Mouse (Mus musculus) kidney, embryonic 15.5 days (tissue): ENCODE data around the gene Zbtb45. TPM values are rescaled to one million over a fixed set of nuclear protein-coding genes. Genes with fewer than 3 reads are reported as not detected.

Source experiments
- ATAC-seq: fragments of 200-750 bp; cut with Nextera tagmentation; replicated peaks from 2 replicates; pipeline ENCODE4 v1.8.0; 2017; ENCODE audit warnings: moderate TSS enrichment; ENCODE audit not compliant: low FRiP score
- H3K27ac ChIP-seq: fragments of 300-500 bp; sonication (generic); 2 replicates; pipeline ENCODE4 v1.5.1; 2015; ENCODE audit warnings: mild to moderate bottlenecking, inconsistent platforms
- H3K27me3 ChIP-seq: fragments of 300-500 bp; sonication (generic); 2 replicates; pipeline ENCODE4 v1.6.1; 2015; ENCODE audit warnings: inconsistent platforms
- H3K36me3 ChIP-seq: fragments of 300-500 bp; sonication (generic); 2 replicates; pipeline ENCODE4 v1.6.1; 2015; ENCODE audit warnings: inconsistent platforms
- H3K4me1 ChIP-seq: fragments of 300-500 bp; sonication (generic); 2 replicates; pipeline ENCODE4 v1.6.1; 2015; ENCODE audit warnings: inconsistent platforms
- H3K4me2 ChIP-seq: fragments of 300-500 bp; sonication (generic); 2 replicates; pipeline ENCODE4 v1.6.1; 2015; ENCODE audit warnings: moderate library complexity, mild to moderate bottlenecking, inconsistent platforms
- H3K4me3 ChIP-seq: fragments of 300-500 bp; sonication (generic); replicated peaks from 2 replicates; pipeline ENCODE4 v1.5.1; 2015; ENCODE audit warnings: mild to moderate bottlenecking, inconsistent platforms
- H3K9ac ChIP-seq: fragments of 300-500 bp; sonication (generic); 2 replicates; pipeline ENCODE4 v1.6.1; 2015; ENCODE audit warnings: mild to moderate bottlenecking, inconsistent platforms
- H3K9me3 ChIP-seq: fragments of 300-500 bp; sonication (generic); replicated peaks from 2 replicates; pipeline ENCODE4 v1.6.1; 2016; ENCODE audit warnings: inconsistent platforms
- WGBS: fragments of 180-500 bp; shearing (Covaris S2); methylation state at CpG from one replicate; pipeline ENCODE4 v1.1.7; 2015; ENCODE audit warnings: mixed read lengths; 5-methylcytosine and 5-hydroxymethylcytosine counted together
- polyA plus RNA-seq: library from polyadenylated mRNA; unstranded; fragments of >200 nt; fragmentation: Nextera tagmentation; extraction: Ambion mirVana; gene quantifications from 2 replicates; pipeline ENCODE4 v1.2.1, GENCODE M21; 2015

Zbtb45 gene
- polyA plus RNA-seq, 1 experiment from 2014 or later = 24.8 TPM

GRCm38 (mm10) chr7:13042511-13042910 is 32.7 kb upstream of the Zbtb45 start:
- 79% methylated on average over 6 of the region's 6 CpGs for WGBS
- no peak overlapping the region for H3K4me2 ChIP-seq
- ATAC-seq = no peak
- H3K9ac ChIP-seq = no peak overlapping the region
- no peak overlapping the region for H3K27ac ChIP-seq
- H3K4me1 ChIP-seq = peaks cover 27% of the 10 kb centered on the region
- H3K4me3 ChIP-seq = no peak overlapping the region
- H3K9me3 ChIP-seq = no peaks in the 10 kb centered on the region
- H3K36me3 ChIP-seq = no peaks in the 10 kb centered on the region
- H3K27me3 ChIP-seq = peaks cover 44% of the 10 kb centered on the region

- 46% methylated on average over 1 of the region's 1 CpGs for WGBS
- Histone ChIP-seq H3K36me3 (peaks cover 3% of the 10 kb centered on the region), H3K4me3 (no peak overlapping the region), H3K27ac (no peak overlapping the region), H3K4me1 (peaks cover 35% of the 10 kb centered on the region), H3K9me3 (no peaks in the 10 kb centered on the region), H3K27me3 (peaks cover 44% of the 10 kb centered on the region), H3K9ac (no peak overlapping the region), H3K4me2 (no peak overlapping the region)
- ATAC-seq = no peak
Measured at GRCm38 (mm10) chr7:13041256-13041655, 31.4 kb upstream of the Zbtb45 start.

GRCm38 (mm10) chr7:13039181-13039580 is 29.3 kb upstream of the Zbtb45 start:
- peaks cover 46% of the 10 kb centered on the region for H3K4me1 ChIP-seq
- peak overlapping the region; percentile 72 for H3K4me2 ChIP-seq
- peak overlapping the region; percentile 99; the same call in 1 of the 2 replicates for H3K9ac ChIP-seq
- H3K27me3 ChIP-seq = peaks cover 28% of the 10 kb centered on the region
- no peak for ATAC-seq
- H3K36me3 ChIP-seq = peaks cover 17% of the 10 kb centered on the region
- H3K27ac ChIP-seq = peak overlapping the region; percentile 100
- peak overlapping the region; percentile 84 for H3K4me3 ChIP-seq
- no peaks in the 10 kb centered on the region for H3K9me3 ChIP-seq
- 74% methylated on average over 1 of the region's 1 CpGs for WGBS

GRCm38 (mm10) chr7:13038621-13039169 is 28.9 kb upstream of the Zbtb45 start:
- peaks cover 17% of the 10 kb centered on the region for H3K36me3 ChIP-seq
- no peak for ATAC-seq
- peaks cover 46% of the 10 kb centered on the region for H3K4me1 ChIP-seq
- H3K4me2 ChIP-seq = peak overlapping the region; percentile 72
- H3K9ac ChIP-seq = peak overlapping the region; percentile 99
- peak overlapping the region; percentile 84 for H3K4me3 ChIP-seq
- no peaks in the 10 kb centered on the region for H3K9me3 ChIP-seq
- 16% methylated on average over 15 of the region's 15 CpGs for WGBS
- peaks cover 23% of the 10 kb centered on the region for H3K27me3 ChIP-seq
- H3K27ac ChIP-seq = peak overlapping the region; percentile 100

GRCm38 (mm10) chr7:13037901-13038555 is 28.2 kb upstream of the Zbtb45 start, which contains the start of gene Ube2m:
Gene Ube2m (minus strand): TSS chr7:13038275.
- Histone ChIP-seq H3K4me3 (peak within 1 kb of the TSS; percentile 84), H3K4me2 (peak within 1 kb of the TSS; percentile 72), H3K9me3 (no peaks in the 10 kb centered on the region), H3K4me1 (peaks cover 47% of the 10 kb centered on the region), H3K9ac (peak within 1 kb of the TSS; percentile 99), H3K27ac (peak within 1 kb of the TSS; percentile 100), H3K27me3 (peaks cover 17% of the 10 kb centered on the region), H3K36me3 (peaks cover 24% of the 10 kb centered on the region)
- peak; percentile 94 for ATAC-seq
- under 1% methylated on average over 56 of the region's 65 CpGs for WGBS

- no peaks in the 10 kb centered on the region for H3K9me3 ChIP-seq
- under 1% methylated on average over 29 of the region's 33 CpGs for WGBS
- peak overlapping the region; percentile 72 for H3K4me2 ChIP-seq
- peaks cover 30% of the 10 kb centered on the region for H3K36me3 ChIP-seq
- peak; percentile 5; the same call in 1 of the 2 replicates for ATAC-seq
- peaks cover 10% of the 10 kb centered on the region for H3K27me3 ChIP-seq
- H3K4me1 ChIP-seq = peaks cover 53% of the 10 kb centered on the region
- peak overlapping the region; percentile 84 for H3K4me3 ChIP-seq
- H3K27ac ChIP-seq = peak overlapping the region; percentile 100
- H3K9ac ChIP-seq = peak overlapping the region; percentile 99
Measured at GRCm38 (mm10) chr7:13037366-13037765, 27.5 kb upstream of the Zbtb45 start.

- Histone ChIP-seq H3K4me3 (peak overlapping the region; percentile 84), H3K9ac (peak overlapping the region; percentile 99), H3K9me3 (no peaks in the 10 kb centered on the region), H3K4me1 (peaks cover 56% of the 10 kb centered on the region), H3K36me3 (peaks cover 36% of the 10 kb centered on the region), H3K27me3 (peaks cover 4% of the 10 kb centered on the region; the same call in 1 of the 2 replicates), H3K4me2 (peak overlapping the region; percentile 72), H3K27ac (peak overlapping the region; percentile 100; the same call in 1 of the 2 replicates)
- no peak for ATAC-seq
- 37% methylated on average over 4 of the region's 4 CpGs for WGBS
Measured at GRCm38 (mm10) chr7:13036806-13037205, 27.0 kb upstream of the Zbtb45 start.

- H3K9ac ChIP-seq = peak overlapping the region; percentile 1; the same call in 1 of the 2 replicates
- H3K9me3 ChIP-seq = no peaks in the 10 kb centered on the region
- peaks cover 56% of the 10 kb centered on the region for H3K4me1 ChIP-seq
- H3K4me3 ChIP-seq = peak overlapping the region; percentile 84
- H3K36me3 ChIP-seq = peaks cover 51% of the 10 kb centered on the region
- 90% methylated on average over 17 of the region's 17 CpGs for WGBS
- H3K27ac ChIP-seq = peak overlapping the region; percentile 96
- H3K27me3 ChIP-seq = no peaks in the 10 kb centered on the region
- no peak for ATAC-seq
- H3K4me2 ChIP-seq = peak overlapping the region; percentile 89
Measured at GRCm38 (mm10) chr7:13035211-13035855, 25.5 kb upstream of the Zbtb45 start.

GRCm38 (mm10) chr7:13034148-13034977 is 24.5 kb upstream of the Zbtb45 start, which contains the start of gene Chmp2a:
Gene Chmp2a (minus strand): TSS chr7:13034807.
- peak within 1 kb of the TSS; percentile 96 for H3K27ac ChIP-seq
- no peaks in the 10 kb centered on the region for H3K27me3 ChIP-seq
- H3K4me2 ChIP-seq = peak within 1 kb of the TSS; percentile 89
- H3K9ac ChIP-seq = peak within 1 kb of the TSS; percentile 77
- no peaks in the 10 kb centered on the region for H3K9me3 ChIP-seq
- H3K36me3 ChIP-seq = peaks cover 60% of the 10 kb centered on the region
- H3K4me3 ChIP-seq = peak within 1 kb of the TSS; percentile 84
- peaks cover 54% of the 10 kb centered on the region for H3K4me1 ChIP-seq
- ATAC-seq = peak; percentile 77
- 1% methylated on average over 45 of the region's 45 CpGs for WGBS

- Histone ChIP-seq H3K9ac (peak overlapping the region; percentile 77), H3K4me1 (peaks cover 53% of the 10 kb centered on the region), H3K4me2 (peak overlapping the region; percentile 89), H3K4me3 (peak overlapping the region; percentile 68), H3K27ac (peak overlapping the region; percentile 96), H3K36me3 (peaks cover 68% of the 10 kb centered on the region), H3K27me3 (no peaks in the 10 kb centered on the region), H3K9me3 (no peaks in the 10 kb centered on the region)
- WGBS = 37% methylated on average over 13 of the region's 13 CpGs
- ATAC-seq = no peak
Measured at GRCm38 (mm10) chr7:13033451-13034147, 23.8 kb upstream of the Zbtb45 start.

- 91% methylated on average over 7 of the region's 7 CpGs for WGBS
- H3K9me3 ChIP-seq = no peaks in the 10 kb centered on the region
Measured at GRCm38 (mm10) chr7:13032541-13032940, 22.7 kb upstream of the Zbtb45 start.

More at GRCm38 (mm10) chr7:13032541-13032940, 22.7 kb upstream of the Zbtb45 start:
- ATAC-seq = no peak
- Histone ChIP-seq H3K4me1 (peaks cover 57% of the 10 kb centered on the region), H3K4me2 (no peak overlapping the region), H3K36me3 (peaks cover 79% of the 10 kb centered on the region), H3K4me3 (no peak overlapping the region), H3K27me3 (no peaks in the 10 kb centered on the region), H3K27ac (no peak overlapping the region), H3K9ac (no peak overlapping the region)
